Mouse (Mus musculus): ENCODE measurements around the gene Tprg.

DNA sequence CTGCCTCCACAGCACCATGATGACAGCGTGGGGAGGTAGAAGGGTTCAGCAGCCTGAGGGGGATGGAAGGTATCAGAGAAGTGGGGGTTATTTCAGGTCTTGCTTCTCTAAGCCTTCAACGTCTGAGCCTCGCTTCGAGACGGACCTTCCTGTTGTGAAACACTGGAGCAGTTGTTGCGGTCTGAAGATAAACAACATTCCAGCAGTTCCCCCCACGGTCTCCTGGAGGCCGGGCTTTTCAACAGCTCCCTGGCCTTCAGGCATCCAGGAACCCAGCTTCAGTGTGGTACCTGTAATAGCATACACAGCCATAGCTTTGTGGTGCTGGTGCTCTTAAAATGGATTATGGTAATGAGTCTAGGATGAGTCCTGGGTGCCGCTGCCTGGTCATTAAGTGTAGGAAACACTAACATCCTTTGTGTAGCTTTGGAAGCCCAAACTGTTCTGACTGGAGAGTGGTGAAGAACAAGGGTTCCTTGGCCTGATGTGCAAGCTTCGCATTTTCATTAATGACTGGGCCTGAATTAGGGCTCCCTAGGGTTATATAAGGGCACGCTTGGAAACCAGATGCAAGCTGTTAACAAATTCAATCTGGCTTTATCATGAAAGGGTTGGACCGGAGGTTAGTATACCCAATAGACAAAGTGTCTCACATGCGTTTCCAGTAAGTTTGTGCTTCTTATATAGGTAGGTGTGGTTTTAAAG is 179.0 kb downstream of the Tprg start:
- TF ChIP-seq POLR2A (IDR thresholded peaks at IDR 0.05; ENCODE audit: low read depth, low read length) (no peak), KAT2A (IDR thresholded peaks at IDR 0.05; ENCODE audit: insufficient replicate concordance, low read length) (no peak), MAFK (IDR thresholded peaks at IDR 0.05; ENCODE audit: insufficient replicate concordance, low read length) (no peak), CTCF (conservative IDR thresholded peaks at IDR 0.05 in 1 of 2, IDR thresholded peaks at IDR 0.05 in 1 of 2; ENCODE audit: low read depth in 2 of 2, low read length in 2 of 2) (no peak), ZNF384 (IDR thresholded peaks at IDR 0.05; ENCODE audit: low read depth, low read length) (no peak), NRF1 (IDR thresholded peaks at IDR 0.05; ENCODE audit: low read depth, low read length) (no peak), EP300 (IDR thresholded peaks at IDR 0.05; ENCODE audit: low read length) (no peak)

All from CH12.LX (cell line).